Mouse (Mus musculus): ENCODE measurements around the gene Calm2.
A peak's percentile ranks its signal among the peaks of the same experiment; 100 is the strongest.

Gene Calm2

GRCm38 (mm10) chr17:87458911-87459749 lies 12.4 kb upstream of the Calm2 start:
- peak; percentile 60 to 67 for DNase-seq

- DNase-seq = peak in 1 of 2 experiments; percentile 39
These were observed 11.2 kb upstream of the Calm2 start for GRCm38 (mm10) chr17:87457961-87458360.

GRCm38 (mm10) chr17:87454121-87454520 lies 7.4 kb upstream of the Calm2 start:
- no peak for DNase-seq

- DNase-seq = no peak
These were observed 6.6 kb upstream of the Calm2 start for GRCm38 (mm10) chr17:87453336-87453735.

- no peak for DNase-seq
These were observed 2.1 kb upstream of the Calm2 start for GRCm38 (mm10) chr17:87448881-87449280.

- no peak for DNase-seq
These were observed 1.6 kb upstream of the Calm2 start for GRCm38 (mm10) chr17:87448339-87448738.

GRCm38 (mm10) chr17:87447612-87448200 lies 971 bp upstream of the Calm2 start:
- no peak for DNase-seq

- peak; percentile 67 to 82 for DNase-seq
These were observed 593 bp downstream of the Calm2 start for GRCm38 (mm10) chr17:87445917-87446766.

- no peak for DNase-seq
These were observed 1.3 kb downstream of the Calm2 start for GRCm38 (mm10) chr17:87445337-87445916.

- no peak for DNase-seq
These were observed 2.0 kb downstream of the Calm2 start for GRCm38 (mm10) chr17:87444763-87445162.

- no peak for DNase-seq
These were observed 5.2 kb downstream of the Calm2 start for GRCm38 (mm10) chr17:87441537-87441936.

GRCm38 (mm10) chr17:87439441-87439840 lies 7.3 kb downstream of the Calm2 start:
- DNase-seq = no peak

GRCm38 (mm10) chr17:87433929-87434328 lies 12.8 kb downstream of the Calm2 start:
- no peak for DNase-seq

GRCm38 (mm10) chr17:87432743-87433142 lies 14.0 kb downstream of the Calm2 start:
- DNase-seq = no peak

- DNase-seq = no peak
These were observed 14.4 kb downstream of the Calm2 start for GRCm38 (mm10) chr17:87432314-87432713.

GRCm38 (mm10) chr17:87429431-87429830 lies 17.3 kb downstream of the Calm2 start:
- DNase-seq = no peak

GRCm38 (mm10) chr17:87427511-87427910 lies 19.2 kb downstream of the Calm2 start, which contains the start of gene Stpg4:
Gene Stpg4, minus strand, starts transcription at chr17:87427741.
- DNase-seq = peak in 1 of 2 experiments; percentile 10

- DNase-seq = no peak
These were observed 28.7 kb downstream of the Calm2 start for GRCm38 (mm10) chr17:87418082-87418481.

- DNase-seq = no peak
These were observed 40.1 kb downstream of the Calm2 start for GRCm38 (mm10) chr17:87406646-87407045.

GRCm38 (mm10) chr17:87405576-87405975 lies 41.2 kb downstream of the Calm2 start:
- no peak for DNase-seq

GRCm38 (mm10) chr17:87403462-87403861 lies 43.3 kb downstream of the Calm2 start:
- DNase-seq = no peak

GRCm38 (mm10) chr17:87402444-87402843 lies 44.3 kb downstream of the Calm2 start:
- no peak for DNase-seq

GRCm38 (mm10) chr17:87397088-87397487 lies 49.6 kb downstream of the Calm2 start:
- DNase-seq = no peak

Data from kidney, postnatal 36 days (tissue).